Mouse (Mus musculus) left cerebral cortex, postnatal 10 days (tissue): Measurements from ENCODE around the gene Nxpe3. TPM values are rescaled to one million over a fixed set of nuclear protein-coding genes. Genes with fewer than 3 reads are reported as not detected.
A peak's percentile ranks its signal among the peaks of the same experiment; 100 is the strongest.

Source experiments
- DNase-seq, 2 experiments: peaks; one replicate each; pipeline ENCODE4 v3.0.0; 2021 to 2022; ENCODE audit warnings: low spot score in 2 of 2, mixed read lengths in 1 of 2; ENCODE audit errors: extremely low spot score in 1 of 2
- intact Hi-C: fragments of 180-260 bp; cut with DNase I; formaldehyde crosslinking; loops from one replicate; pipeline ENCODE4 v1.15.1; 2025
- total RNA-seq, 2 experiments: library from RNA; stranded (reverse); gene quantifications; 2 replicates each; pipeline ENCODE4 v1.2.3; 2021

Gene Nxpe3
- total RNA-seq, result 1 to 10 TPM; 6.1 to 6.4 TPM

DNA sequence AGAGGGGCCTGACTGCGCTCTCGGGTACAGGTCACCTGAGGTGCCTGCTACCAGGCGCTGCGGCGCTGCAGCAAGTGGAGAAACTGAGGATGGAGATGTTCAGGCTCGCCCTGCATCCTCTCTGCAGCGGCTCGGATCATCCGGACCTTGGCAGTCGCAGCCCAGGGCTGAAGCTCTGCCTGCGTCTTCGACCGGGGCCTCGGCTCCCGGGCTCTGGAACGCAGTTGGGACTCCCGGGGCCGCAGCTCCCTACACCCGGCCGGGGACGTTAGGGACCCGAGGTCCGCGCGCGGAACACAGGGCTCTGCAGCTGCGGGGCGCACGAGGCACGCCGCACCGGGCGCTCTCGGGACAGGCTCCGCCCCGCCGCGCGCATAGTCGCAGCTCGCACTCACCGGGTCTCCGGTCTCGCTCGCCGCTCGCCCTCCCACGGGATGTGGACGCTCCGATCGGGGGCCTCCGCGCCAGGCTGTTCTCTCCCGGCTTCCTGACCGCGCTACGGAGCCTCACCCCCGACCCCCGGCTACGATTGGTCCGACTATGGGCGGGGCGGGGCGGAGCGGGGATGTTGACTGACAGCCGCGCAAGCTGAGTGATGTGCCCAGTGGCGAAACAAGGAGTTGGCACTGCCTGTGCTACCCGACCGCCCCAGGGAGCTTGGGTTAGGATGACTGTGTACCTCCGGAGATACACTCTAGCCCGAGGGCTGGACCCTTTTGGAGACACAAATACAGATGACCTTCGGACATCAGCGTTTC, at the start of gene Nxpe3:
TSS of gene Nxpe3 (minus strand) at position 393 of the 758 bp plus-strand sequence.
- intact Hi-C loops, result no loop called here
- DNase-seq, result peak; percentile 87 to 93

DNA sequence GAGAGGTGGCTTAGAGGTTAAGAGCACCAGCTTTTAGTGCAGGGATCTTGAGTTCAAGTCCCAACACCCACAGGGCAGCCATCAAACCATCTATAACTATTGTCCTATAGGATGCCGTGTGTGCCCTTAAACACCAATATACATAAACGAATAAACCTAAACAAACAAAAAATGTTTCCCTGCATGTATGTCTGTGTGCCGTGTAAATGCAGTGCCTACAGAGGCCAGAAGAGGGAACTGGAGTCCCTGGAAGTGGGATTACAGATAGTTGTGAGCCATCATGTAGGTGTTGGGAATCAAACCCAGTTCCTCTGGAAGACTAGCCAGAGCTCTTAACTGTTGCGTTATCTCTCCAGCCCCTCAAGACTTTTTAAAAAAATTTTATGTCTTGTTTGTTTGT, 45.7 kb upstream of the Nxpe3 start:
- intact Hi-C loops, result no loop called here
- DNase-seq, result no peak

DNA sequence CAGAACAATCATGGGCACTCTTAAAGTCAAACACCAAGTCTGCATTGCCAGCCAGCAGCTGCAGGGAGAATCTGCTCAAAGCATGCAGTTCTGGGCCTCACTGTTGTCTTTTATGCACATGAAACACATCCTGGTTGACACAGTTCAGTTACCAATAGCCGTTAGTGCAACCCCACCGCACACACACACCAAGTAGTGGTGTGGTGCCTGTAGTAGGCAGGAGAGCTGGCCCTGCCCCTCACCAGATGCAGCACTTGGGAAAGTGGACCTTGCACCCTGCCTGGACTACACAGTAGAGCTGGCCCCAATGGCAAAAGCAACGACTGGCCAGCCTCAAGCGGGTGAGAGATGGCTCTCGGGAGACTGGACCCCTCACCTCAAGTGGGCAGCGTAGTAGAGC, 44.6 kb upstream of the Nxpe3 start:
- intact Hi-C loops, result no loop called here

DNA sequence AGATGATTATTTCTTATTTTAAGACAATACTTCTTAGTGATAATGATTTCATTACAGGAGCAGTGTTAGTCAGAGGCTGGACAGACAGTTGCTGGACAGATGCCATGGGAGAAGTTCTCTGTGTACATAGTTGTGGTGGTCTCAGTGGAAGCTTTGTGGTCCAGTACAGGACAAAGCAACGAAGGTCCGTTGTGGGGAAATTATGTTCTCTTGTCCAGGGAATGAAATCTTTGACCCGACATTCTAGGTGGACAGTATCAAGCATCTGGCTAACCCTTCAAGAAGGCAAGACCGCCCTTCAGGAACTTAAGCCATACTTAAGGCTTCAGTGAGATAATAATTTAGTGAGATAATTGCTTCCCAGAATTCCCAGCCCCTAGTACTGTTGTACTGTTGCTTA, 43.7 kb upstream of the Nxpe3 start:
- intact Hi-C loops, result no loop called here
- DNase-seq, result no peak

More for the DNA sequence above, 44.6 kb upstream of the Nxpe3 start:
- no peak for DNase-seq

DNA sequence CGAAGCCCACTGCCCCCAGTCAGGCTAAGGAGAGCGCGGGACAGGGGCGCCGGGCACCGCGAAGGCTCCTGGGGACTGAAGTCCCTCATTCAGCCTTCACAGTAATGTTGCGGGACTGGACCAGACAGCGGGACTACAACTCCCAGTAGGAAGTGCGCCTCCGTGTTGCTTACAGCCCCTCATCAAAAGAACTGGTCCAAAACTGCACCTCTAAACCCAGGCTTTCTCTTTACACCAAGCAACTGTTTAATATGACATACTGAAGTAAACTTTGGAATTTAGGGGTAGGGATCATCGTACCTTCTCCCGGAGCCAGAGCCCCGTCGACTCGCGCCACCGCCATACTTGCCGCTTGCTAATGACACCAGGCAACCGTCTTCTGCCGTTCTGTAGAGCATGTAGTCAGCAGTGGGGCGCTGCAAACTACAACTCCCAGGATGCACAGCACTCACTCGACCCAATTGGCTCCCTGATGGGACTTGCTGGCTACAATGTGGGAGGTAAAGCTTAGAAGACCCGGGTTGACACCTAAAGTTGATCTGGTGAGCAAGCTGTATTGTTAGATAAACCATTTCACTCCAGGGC, 39.5 kb upstream of the Nxpe3 start, which contains the start of gene Cep97:
TSS of gene Cep97 (minus strand) at position 403 of the 585 bp plus-strand sequence.
- intact Hi-C loops, result no loop called here
- DNase-seq, result peak; percentile 91 to 92

DNA sequence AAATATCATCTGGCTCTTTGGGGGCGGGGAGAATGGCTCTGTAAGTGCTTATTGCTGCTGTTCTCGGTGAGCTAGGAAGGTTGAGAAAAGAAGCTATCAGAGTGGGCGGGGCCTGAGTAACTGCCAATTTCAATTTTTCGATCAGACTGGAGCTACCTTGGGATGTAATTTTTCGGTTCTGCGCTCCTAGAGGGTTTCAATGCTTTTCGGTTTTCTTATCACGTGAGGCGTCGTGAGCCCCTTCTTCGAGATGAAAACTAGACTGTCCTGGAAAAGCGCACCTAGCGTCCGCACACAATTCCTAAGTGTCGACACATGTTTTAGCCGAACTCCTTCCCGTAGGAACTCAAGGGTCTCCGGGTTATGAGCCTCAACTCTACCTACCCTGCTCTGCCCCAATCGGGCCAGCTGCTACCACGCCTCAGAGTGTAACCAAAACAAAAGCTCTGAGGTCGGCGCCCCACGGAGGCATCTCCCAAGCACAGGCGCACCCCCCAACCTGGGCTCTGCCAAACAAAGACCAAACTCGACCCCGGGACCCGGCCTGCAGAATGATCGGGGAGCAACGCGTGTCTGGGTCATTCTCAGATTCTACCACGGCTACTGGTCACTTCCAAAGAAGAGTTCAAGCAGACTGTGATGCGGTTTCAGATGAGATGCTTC, 38.7 kb upstream of the Nxpe3 start:
- DNase-seq, result peak; percentile 14 to 64
- intact Hi-C loops, result no loop called here

DNA sequence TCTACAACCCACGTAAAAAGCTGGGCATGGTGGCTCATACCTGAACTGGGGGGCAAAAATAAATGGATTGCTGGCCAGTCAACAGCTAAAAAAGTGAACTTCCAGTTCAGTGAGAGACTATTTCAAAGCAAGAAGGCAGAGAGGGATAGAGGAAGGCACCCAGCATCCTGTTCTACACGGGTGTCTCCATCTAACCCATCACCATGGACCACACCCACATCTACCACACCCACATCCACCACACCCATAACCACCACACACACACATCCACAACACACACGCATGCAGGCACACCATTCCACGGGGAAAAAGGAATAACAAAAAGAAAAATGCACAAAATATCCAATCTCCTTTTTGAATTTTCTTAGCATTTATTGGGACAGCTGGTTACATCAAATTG, 28.9 kb upstream of the Nxpe3 start:
- intact Hi-C loops, result no loop called here
- no peak for DNase-seq

DNA sequence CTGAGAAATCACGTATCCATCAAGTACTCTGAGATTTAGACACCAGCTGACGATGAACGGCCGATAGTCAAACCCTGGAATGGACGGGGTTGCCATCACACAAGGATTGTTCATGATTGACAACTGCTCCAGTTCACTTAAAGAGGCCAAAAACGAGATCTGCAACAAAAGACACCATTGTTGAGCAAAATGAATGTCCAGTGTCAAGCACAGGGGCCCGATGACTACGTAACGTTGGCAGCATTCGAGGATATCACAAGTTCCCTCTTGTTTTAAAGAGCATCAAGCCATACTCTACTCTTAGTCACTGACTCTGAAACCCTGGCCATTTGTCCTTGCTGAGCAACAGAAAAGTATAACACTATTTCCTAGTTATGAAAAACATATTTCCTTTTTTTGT, 27.0 kb upstream of the Nxpe3 start:
- DNase-seq, result no peak
- intact Hi-C loops, result no loop called here

DNA sequence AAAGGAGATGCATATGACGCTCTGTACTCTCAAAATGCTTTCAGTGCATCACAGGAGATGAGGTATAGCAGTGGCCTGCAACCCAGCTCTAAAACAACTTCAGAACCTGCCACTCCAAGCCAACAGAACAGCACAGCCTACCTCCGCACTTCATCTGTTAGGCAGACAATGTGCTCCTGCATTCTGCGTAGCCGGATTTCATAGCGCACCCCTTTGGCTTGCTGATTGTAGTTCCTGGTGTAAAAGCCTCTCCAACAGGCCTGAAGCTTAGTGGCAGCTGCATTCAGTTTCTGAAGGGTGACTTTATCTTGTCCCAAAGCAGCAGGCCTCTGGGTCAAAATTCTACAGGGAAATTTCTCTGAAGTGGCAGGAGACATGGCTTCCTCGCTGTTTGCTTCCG, 19.6 kb upstream of the Nxpe3 start:
- no peak for DNase-seq
- intact Hi-C loops, result no loop called here

DNA sequence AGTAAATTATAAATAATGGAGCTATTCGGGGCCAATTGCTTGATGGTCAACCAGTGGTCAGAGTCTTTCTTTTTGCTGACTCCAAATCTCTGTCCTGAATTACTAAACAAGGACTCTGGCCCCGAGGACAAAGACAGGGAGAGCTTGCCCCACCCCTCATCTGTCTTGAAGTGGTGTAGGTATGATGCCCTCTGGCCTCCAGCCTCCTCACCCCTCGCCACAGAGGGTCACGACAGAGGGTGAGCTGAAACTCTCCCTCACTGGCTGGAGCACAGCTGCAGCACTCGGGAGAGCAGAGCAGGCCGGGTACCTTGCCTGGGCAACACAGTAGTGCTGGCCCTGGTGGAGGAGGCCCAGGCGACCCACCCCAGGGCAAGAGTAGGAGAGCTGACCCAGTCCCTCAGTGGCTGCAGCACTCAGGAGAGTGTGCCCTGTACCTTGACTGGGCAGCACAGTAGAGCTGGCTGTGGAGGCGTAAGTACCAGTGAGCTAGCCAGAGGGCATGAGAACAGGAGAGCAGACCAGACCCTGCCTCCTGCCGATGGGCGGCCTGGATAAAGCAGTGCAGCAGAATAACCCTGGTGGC, 15.2 kb upstream of the Nxpe3 start:
- DNase-seq, result no peak
- intact Hi-C loops, result no loop called here

DNA sequence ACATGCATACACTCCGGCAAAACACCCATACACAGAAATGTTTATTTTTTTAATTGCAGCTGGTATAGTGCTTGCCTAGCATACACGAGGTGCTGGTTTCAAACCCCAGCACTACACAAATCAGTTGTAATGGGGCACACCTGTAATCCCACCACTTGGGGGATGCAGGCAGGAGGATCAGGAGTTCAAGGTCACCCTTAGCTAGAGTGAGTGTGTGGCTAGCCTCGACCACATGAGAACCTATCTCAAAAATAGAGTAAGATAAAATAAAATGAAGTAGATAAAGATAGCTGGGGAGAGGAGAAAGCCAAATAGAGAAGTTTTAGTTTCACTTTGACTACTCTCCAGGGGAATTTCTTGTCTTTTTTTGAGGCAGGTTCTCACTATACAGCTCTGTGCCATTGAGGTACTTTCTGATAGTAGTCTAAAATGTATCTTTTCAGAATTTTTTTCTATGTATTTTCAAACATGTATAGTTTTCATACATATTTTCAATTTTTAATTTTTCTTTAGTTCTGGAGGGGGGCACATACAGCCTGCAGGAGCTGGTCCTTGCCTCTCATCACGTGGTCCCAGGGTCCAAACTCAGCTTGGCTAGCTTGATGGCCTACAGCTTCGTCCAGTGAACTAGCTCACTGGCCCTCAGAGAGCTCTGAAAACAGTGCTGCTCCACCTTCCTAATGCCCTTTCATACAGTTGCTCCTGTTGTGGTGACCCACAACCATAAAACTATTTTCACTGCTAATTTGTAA, 12.0 kb upstream of the Nxpe3 start:
- intact Hi-C loops, result no loop called here

DNA sequence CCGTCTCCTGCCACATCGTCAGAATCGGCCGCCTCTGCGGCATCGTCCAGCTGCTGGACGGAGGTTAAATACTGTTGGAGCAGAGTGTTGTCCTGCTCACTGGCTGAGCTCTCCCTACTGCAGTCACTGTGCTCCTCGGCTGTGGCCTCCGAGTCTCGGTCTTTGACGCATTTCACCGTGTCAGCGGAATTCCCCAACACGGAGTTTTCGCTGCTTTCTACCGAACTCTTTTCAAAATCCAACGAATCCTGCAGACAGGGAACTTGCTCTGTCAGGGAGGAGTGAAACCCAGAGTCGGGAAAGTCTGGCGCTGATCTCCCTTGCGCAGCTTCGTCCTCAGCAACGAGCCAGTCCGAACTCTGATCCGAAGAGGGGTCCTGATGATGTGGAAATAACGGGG, 10.3 kb upstream of the Nxpe3 start:
- intact Hi-C loops, result no loop called here
- DNase-seq, result no peak

More for the DNA sequence above, 12.0 kb upstream of the Nxpe3 start:
- DNase-seq, result no peak

DNA sequence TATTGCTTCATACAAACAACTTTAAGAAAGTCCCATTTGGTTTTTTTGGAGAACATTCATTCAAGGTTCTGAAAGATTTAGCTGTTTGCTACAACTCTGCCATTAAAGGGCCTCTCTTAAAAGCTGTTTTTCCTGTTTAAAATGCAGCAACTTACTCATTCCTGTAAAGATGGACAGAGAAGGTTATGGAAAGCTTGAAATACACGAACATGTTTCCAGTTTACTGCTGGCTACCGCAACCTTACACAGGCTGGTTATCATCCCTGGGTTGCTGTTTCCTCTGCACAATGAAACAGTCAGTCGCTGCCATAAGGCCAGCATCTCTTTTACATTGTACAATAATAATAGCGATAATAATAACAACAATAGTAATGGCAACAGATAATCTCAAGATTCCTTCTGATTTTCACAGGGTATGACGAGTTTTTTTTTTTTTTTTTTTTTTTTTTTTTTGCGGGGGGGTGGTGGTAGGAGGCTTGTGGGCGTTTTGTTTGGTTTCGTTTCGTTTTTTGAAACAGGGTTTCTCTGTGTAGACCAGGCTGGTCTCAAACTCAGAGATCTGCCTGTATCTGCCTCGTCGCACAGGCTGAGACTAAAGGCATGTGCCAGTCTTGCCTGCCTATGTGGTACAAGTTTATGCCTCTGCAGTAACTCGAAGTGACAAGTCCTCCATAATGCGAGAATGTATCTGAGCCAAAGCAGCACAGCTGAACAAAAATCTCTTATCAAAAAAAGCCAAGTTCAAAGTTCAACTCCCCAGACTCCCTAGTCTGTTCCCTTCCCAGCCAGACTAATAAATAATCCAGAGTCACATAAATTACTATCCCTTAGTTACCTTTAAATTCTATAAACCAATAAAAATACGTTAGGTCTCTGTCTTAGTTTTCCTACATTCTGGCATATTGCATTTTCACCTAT, 7.0 kb upstream of the Nxpe3 start:
- intact Hi-C loops, result no loop called here
- no peak for DNase-seq

DNA sequence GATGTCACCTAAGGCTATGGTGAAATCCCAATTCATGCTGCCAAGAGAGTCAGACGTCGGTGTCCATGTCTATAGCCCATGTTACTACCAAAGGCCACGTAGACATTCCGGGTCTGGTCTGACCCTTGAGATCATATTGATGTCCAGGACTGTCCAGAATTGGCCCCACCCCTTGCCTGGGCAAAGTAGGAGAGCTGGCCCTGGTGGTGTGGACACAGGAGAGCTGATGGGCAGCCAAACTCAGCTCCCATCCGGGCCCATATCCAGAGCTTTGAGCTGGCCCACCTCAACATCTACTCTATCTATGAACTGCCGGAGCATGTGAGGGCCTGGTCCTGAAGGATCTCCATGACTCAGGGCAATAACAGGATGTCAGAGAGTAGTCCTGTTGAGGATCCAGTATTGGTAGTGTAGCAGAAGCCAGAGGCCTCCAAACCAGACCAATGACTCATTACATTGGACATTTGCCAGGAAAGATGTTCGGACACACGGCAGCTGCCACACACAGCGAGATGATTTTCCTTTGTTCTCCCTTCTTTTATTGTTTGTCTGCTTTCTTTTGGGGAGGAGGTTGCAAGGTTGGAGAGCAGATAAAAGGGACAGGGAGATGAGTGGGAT, 3.4 kb upstream of the Nxpe3 start:
- intact Hi-C loops, result no loop called here
- DNase-seq, result no peak

DNA sequence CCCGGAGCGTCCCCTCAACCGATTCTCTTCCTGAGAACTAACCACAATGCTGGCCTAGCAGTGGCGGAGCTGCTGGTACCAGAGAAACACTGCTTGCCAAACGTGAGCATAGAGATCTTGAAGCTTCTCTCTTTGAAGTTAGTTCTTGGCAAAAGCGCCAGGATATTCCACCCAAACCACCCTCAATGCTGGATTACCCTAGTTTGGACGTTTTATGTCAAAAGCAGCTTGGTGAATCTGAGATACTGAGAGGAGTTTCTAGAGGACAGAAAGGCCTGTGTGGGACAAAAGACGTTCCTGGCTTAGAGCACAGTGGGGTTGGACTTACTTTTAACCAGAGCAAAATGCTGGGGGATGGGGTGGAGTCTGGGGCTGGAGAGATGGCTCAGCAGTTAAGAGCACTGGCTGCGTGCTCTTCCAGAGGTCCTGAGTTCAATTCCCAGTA, 588 bp upstream of the Nxpe3 start:
- no peak for DNase-seq
- intact Hi-C loops, result no loop called here

DNA sequence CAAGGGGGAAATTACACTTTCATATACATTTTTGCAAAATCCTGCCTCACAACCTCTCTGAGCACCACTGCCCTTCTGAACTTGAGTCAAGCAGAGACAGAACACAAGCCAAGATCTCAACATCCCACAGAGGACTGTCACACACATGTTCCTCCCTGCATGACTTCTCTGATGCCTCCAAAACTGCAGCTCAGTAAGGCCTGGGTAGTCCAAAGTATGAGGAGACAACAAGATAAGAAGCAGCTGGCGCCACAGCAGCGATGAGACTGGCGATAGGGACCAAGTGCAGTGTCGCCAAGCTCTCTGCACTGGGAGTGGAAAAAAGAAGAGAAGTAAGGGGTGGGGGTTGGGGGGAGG, 571 bp downstream of the Nxpe3 start:
- intact Hi-C loops, result no loop called here
- no peak for DNase-seq

DNA sequence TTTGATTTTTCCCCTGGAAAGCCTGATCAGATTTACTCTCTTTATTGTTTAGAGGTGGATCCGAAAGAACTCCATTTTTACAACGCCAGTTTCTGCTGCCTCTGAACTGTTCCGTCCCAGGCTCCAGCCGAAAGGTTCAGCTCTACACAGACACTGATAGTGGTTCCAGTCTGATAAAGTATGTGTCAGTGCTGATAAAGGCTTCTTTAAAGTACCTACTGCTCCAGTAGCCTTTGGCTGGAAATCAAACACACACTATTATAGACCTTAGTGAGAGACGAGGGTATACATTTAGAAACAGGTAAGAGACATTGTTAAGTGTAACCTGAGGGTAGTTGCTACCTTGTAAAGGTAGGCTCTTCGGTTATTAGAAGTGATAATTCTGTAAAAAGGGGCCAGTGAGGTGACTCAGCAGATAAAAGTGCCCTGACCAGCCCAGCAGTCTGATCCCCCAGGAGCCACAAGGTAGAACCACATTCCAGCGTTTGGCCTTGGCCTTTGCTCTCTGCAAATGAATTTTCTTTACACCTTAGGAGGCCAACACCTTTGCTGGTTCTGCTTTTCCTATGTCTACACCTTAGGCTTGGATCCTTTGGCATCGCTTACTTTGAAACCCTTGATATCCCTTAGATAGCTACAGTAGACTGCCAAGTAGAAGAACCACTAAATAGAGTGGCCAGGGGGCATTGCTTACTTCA, 1.5 kb downstream of the Nxpe3 start:
- no peak for DNase-seq
- intact Hi-C loops, result no loop called here
